Mouse (Mus musculus) naive thymus-derived CD4-positive, alpha-beta T cell, adult 2 months (primary cell): ENCODE measurements at regions not wholly inside any gene's neighbourhood (a gene's known extent, or its start where the extent isn't known, plus 50 kb on each side); places are given as distances from the start of the nearest gene placed in this dataset.

Experiments
- DNase-seq: peaks from one replicate; pipeline ENCODE4 v3.0.0-alpha.2; 2011; ENCODE audit warnings: low read depth

- no peak for DNase-seq
Measured at GRCm38 (mm10) chr1:91611281-91611680, 70.9 kb downstream of the Asb1 start.

DNA sequence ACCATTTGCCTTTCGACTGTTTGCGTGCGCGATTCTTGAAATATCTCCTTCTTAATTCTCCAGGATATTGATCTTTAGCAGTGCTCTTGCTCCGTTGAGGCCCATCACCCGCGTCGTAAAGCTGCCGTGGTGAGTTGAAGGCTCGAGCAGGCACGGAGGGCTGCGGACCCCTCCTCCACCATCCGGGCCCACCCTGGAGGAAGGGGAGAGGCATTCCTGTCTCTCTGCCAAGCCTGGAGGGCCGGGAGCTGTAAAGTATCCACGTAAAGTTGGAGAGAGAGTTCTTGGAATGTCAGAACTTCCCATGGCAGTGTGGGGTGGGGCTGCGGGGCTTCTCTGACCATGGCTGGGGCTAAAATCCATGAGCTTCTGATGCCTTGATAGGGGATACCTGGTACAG is 71.3 kb downstream of the Asb1 start:
- DNase-seq = no peak

DNA sequence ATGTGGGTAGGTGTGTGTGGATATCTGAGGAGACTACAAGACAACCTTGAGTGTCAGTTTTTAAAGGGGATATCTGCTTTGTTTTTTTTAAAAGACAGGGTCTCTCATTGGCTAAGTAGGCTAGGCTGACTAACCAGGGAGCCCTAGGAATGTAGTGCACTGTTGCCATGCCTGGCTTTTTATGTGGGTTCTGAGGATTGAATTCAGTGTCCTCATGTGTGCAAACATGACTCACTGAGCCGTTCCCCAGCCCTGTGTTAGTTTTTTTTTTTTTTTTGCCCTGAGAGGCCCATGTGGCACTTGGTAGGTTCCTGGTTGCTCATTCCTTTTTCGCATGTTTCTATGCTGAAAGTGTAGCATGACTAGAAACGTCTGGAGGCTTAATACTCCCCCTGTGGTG is 72.6 kb downstream of the Asb1 start:
- no peak for DNase-seq

GRCm38 (mm10) chr1:91615396-91615795 is 75.1 kb downstream of the Asb1 start:
- no peak for DNase-seq

- DNase-seq = no peak
Measured at GRCm38 (mm10) chr1:91618527-91619135, 78.3 kb downstream of the Asb1 start.

DNA sequence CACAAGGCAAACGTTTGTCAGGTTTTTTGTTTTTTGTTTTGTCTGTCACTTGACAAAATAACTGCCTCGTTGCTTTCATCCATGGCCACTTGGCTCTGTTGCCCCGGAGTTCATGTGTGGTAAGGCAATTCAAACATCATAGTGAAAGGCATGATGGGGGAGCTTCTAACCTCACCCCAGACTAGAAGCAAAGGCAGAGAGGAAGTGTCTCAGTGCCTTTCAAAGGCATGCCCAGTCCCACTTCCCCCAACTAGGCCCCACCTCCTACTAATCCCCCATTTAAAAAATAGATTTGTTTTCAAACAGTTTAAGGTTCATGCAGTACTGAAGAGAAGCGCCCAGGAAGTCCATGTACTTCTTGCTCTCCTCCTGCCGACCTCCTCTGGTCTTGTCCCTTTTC is 80.8 kb downstream of the Asb1 start:
- DNase-seq = peak; percentile 27

GRCm38 (mm10) chr1:91622874-91623273 is 82.5 kb downstream of the Asb1 start:
- no peak for DNase-seq

- no peak for DNase-seq
Measured at GRCm38 (mm10) chr1:91624028-91624427, 83.7 kb downstream of the Asb1 start.

- DNase-seq = no peak
Measured at GRCm38 (mm10) chr1:91624531-91625300, 84.4 kb downstream of the Asb1 start.

DNA sequence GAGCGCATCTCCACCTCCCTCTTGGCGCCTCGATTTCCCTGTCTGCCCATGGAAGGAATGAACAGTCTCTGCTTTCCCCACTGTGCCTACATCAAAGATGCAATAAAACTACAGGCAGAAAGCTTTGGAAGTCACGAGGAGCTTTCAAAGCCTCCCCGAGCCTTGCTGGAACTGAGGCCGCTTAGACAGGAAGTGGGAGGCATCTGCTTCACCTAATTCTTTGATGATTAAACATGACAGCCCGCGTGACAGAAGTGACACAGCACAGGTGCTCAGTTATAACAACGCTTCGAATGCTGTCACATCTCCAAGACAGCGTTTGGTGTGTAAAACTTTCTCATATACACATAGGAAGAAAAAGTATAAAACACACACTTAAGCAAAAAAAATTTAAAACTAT is 85.7 kb downstream of the Asb1 start:
- peak; percentile 73 for DNase-seq

DNA sequence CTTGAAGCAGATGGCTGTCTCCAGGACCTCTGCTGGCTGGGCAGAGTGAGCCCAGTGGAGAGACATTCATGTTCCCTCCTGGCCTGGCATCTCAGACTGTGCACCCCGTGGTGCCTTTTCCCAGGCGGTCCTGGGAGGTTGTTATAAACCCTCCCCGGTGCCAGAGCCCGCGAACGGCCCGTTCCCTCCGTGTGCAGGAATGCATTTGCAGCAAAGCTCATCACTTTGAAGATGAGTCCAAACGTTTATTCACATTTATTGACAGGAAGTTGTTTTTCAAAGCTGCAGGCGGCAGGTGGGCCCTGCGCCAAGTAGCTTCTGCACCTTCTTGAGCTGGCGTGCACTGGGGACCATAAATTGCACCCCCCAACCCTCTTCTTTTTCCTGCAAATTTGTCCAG is 89.9 kb downstream of the Asb1 start:
- DNase-seq = peak; percentile 24

DNA sequence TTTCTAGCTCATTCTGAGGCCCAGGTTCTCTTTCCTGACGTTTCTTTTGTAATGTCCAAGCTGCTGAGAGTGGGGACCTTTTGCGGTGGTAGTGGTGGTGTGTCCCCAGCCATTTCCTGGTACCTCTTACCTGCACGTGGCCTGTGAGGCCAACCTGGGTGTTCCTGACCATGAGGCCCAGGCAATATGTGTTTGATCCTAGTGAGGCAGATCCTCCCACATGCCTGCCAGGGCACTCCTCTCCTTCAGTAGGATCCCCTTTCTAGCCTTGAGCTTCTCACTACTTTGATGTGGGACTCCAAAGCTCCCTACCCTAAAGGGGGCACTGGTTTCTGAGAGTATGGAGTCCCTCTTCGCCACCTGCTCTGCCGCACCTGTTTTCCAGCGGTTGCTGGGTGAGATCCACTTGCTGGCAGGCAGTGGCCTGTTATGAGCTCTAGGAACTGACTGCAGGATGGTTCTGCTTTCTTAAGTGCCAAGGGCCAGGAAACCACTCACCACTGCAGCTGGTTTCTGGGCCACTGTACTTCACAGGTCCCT is 90.6 kb downstream of the Asb1 start:
- DNase-seq = peak; percentile 9

DNA sequence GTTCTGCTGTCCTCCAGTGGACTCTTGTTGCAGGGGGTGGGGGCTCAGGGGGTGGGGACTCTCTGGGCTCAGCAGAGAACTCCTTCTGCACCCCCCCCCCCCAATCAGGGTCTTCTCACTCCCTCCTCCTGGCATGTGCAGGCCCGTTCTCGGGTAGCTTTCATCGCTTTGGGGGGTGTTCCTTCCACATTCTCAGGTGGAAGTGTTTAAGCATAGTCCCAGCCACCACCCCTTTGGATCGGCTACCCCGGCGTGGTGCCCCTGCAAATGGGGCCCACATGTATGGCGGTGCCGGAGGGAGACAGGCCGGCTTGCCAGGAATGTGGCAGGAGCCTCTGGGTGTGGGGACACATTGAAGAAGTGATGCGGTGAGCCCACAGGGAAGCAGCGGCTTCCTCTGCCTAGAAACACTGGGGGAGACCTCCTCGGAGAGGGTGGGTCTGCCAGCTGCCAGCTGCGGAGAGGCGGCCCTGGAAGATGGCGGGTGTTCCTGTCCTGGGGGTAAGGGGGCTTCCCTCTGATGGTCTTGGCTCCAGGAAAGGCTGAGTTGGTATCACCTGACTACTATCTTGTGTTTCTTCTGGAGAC is 92.7 kb downstream of the Asb1 start:
- DNase-seq = no peak

GRCm38 (mm10) chr1:91636571-91636970 is 96.2 kb downstream of the Asb1 start:
- no peak for DNase-seq

DNA sequence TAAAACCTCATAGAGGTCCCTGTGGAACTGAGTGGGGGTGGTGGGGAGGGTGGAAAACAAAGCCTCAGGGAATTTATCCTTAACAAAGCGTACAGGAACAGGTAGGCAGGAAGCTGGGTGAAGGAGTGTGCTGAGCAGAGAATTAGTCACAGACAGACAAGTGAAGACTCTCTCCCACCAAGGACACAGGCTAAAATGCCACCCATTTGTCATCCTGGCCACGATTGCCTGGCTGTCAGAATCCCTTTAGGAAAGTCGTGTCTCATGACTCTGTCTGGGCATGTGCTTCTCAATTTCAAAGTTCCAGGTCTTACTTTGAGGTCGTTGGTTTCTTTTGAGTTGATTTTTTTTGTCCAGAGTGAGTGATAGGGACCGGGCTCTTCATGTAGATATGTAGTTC is 100.2 kb downstream of the Asb1 start:
- DNase-seq = no peak

- DNase-seq = no peak
Measured at GRCm38 (mm10) chr1:91658991-91659441, 118.7 kb downstream of the Asb1 start.

GRCm38 (mm10) chr1:91659486-91659885 is 119.1 kb downstream of the Asb1 start:
- no peak for DNase-seq

GRCm38 (mm10) chr1:91663289-91663688 is 122.9 kb downstream of the Asb1 start:
- no peak for DNase-seq

GRCm38 (mm10) chr1:91664622-91665021 is 124.3 kb downstream of the Asb1 start:
- DNase-seq = no peak

DNA sequence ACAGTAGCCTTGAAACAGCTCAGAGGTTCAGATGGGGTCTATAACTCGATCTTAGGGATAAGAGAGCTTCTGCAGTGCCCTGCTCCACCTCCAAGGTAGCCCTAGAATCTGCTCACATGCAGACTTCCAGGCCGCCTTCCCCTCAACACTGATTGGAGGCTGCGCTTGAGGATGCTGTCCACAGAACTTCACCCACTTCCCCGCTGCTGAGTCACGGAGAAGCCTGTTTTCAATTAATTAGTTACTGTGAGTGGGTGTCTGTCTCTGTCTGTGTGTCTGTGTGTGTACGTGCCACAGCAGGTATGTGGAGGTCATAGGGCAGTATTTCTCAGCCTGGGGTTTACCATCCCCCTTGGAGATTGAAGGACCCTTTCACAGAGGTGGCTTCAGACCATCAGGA is 128.2 kb downstream of the Asb1 start:
- DNase-seq = no peak

DNA sequence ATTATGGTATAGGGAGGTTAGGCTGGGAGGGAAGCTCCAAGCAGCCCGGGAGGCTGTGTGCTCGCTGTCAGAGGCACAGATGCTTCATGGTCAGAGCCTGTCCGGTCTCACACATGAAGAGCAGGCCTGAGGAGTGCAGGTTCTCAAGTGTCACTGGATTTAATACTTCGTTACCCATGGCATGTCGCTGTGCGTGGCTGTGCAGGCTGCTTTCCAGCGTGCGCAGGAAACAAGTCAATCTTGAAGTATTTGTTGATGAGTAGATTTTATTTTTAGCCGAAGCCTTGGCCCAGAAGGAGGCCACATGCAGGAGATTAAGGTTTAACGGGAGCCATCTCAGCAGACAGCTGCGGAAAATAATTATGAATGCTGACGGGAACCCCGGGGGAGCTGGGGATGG is 130.3 kb upstream of the Twist2 start:
- no peak for DNase-seq

GRCm38 (mm10) chr1:91674082-91674655 is 127.1 kb upstream of the Twist2 start:
- DNase-seq = no peak

GRCm38 (mm10) chr1:91677062-91677461 is 124.2 kb upstream of the Twist2 start:
- DNase-seq = no peak
